Mouse (Mus musculus): Measurements from ENCODE around the gene Scamp2. TPM values are rescaled to one million over a fixed set of nuclear protein-coding genes. Genes with fewer than 3 reads are reported as not detected.

Scamp2 gene
- total RNA-seq, 2 experiments from 2014 or later, result 39.6 to 46.4 TPM

DNA sequence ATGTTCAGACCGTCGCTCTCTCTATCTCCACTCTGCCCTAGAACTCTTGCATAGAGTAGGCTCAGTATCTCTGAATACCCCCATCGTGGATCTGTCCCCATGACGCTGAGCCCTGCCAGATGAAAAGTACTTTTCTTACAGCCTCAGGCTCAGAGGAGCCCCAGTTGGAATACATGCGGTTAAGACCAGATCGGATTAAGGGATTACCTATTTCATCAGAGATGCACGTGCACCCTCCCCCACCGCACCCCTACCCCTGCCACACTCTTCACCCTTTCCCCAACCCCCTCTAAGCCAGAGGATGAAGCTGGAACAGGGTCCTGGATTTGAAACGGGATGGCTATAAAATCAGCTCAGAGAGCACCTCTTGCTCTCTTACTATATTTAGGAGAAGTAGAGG, 44.8 kb downstream of the Scamp2 start:
- TF ChIP-seq CTCF (IDR thresholded peaks at IDR 0.05), result no peak
- Histone ChIP-seq H3K4me3 (no peak overlapping the region), H3K27ac (no peak overlapping the region)
- intact Hi-C loops (cut with DNase I), result no loop called here
- no peak for DNase-seq

DNA sequence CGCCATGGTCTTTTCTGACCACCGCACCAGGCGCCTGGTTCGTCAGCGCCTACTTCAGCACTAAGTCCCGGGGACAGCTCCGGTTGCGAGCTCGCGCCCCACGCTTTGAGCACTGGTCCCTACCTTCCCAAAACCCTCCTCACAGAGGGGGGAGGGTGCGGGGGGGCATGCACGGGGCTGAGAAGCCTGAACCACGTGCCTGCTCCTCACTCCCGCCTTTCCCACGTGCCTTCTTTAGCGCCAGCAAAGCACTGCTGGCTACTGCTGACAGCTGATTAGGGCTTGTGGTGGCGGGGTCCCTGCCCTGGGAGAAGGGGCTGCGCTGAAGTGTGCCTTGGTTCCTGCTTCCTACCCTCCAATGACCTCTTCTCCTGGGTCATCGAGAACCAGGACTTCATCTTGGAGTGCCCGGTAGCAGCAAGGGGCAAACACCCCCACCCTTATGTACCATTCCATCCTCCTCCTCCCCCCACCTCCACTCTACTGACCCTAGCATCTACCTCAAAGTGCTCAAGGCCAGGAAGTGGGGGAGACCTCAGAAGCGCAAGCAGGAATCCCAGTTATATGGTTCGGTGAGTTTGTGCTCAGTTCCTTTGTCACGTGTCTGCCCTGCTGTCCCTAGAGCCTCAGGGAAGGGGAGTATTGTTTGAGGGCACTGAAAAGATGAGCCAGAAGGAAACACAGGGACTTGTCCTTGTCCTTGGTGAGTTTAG, 45.6 kb downstream of the Scamp2 start, which contains the start of gene Cplx3:
Gene Cplx3, minus strand, starts transcription at position 143 of the 713 bp plus-strand sequence.
- no peak for TF ChIP-seq CTCF (IDR thresholded peaks at IDR 0.05)
- Histone ChIP-seq H3K4me3 (no peak within 1 kb of the TSS), H3K27ac (no peak within 1 kb of the TSS)
- intact Hi-C loops (cut with DNase I), result no loop called here
- DNase-seq, result peak; percentile 50

DNA sequence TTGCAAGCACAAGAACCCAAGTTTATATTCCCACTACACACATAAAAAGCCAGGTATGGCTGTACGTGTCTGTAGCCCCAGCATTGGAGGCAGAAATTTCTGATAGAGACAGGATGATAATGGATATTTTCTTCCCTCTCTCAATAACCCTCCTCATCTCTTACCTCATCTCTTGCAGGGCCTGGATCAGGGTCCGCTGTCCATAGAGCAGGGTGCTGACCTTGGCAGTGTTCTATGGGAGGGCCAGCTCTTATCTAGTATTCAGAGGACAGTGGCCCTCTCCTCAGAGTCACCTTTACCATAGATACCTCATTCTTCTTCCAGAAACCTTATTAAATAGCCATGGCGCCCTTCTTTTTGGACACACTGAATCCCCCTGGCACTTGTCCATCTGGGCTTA, 49.1 kb downstream of the Scamp2 start:
- intact Hi-C loops (cut with DNase I), result no loop called here
- no peak for TF ChIP-seq CTCF (IDR thresholded peaks at IDR 0.05)

GRCm38 (mm10) chr9:57610359-57610826, 49.6 kb downstream of the Scamp2 start:
- TF ChIP-seq CTCF (IDR thresholded peaks at IDR 0.05), result no peak
- no peak for DNase-seq
- intact Hi-C loops (cut with DNase I), result no loop called here
- Histone ChIP-seq H3K4me3 (no peak overlapping the region), H3K27ac (no peak overlapping the region)

More for the DNA sequence above, 49.1 kb downstream of the Scamp2 start:
- no peak overlapping the region for H3K27ac ChIP-seq
- no peak overlapping the region for H3K4me3 ChIP-seq
- no peak for DNase-seq

- Histone ChIP-seq H3K27ac (no peak overlapping the region), H3K4me3 (no peak overlapping the region)
- TF ChIP-seq CTCF (IDR thresholded peaks at IDR 0.05), result no peak
- intact Hi-C loops (cut with DNase I), result no loop called here
- no peak for DNase-seq
Measured at GRCm38 (mm10) chr9:57612587-57612986, 51.8 kb downstream of the Scamp2 start.

GRCm38 (mm10) chr9:57613975-57614374, 53.2 kb downstream of the Scamp2 start:
- Histone ChIP-seq H3K4me3 (no peak overlapping the region), H3K27ac (no peak overlapping the region)
- intact Hi-C loops (cut with DNase I), result no loop called here
- no peak for TF ChIP-seq CTCF (IDR thresholded peaks at IDR 0.05)
- DNase-seq, result no peak

DNA sequence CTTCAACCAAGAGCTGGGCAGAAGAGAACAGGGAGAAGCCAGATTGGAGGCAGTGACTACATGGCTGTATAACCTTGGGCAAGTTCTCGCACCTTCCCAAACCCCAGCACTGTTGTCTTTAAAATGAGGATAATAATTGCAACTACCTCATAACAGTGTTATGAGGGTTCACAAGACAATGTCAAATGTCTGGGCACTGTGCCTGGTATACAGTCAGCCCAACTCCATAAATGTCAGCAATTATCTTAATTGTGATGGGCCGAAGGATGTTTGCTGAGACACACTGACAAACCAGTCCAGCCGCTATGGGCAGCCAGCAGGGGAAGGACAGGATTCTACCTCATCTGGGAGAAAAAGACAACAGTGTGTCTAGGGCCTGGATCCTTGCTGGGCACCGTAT, 54.0 kb downstream of the Scamp2 start:
- no peak for DNase-seq
- Histone ChIP-seq H3K27ac (no peak overlapping the region), H3K4me3 (no peak overlapping the region)
- no peak for TF ChIP-seq CTCF (IDR thresholded peaks at IDR 0.05)
- intact Hi-C loops (cut with DNase I), result no loop called here

GRCm38 (mm10) chr9:57617556-57618169, 56.9 kb downstream of the Scamp2 start:
- Histone ChIP-seq H3K4me3 (no peak overlapping the region), H3K27ac (no peak overlapping the region)
- no peak for TF ChIP-seq CTCF (IDR thresholded peaks at IDR 0.05)
- no peak for DNase-seq
- intact Hi-C loops (cut with DNase I), result no loop called here

DNA sequence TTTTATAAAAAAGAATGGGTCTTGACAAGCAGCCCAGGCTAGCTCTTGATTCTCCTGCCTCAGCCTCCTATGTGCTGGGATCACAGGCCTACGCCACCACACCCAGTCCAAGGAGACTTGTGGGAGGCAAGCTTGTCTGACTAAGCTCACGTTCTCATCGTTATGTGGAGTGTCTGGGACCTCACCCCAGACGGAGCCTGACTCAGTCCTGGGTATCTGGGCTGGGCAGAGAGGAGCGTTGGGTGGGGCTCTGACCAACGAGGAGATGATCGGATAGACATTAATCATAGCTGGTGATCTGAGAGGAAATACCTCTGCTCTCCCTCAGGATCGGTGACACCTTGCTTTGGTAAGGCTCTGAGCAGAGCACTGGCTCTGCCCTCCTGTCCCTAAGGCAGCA, 58.1 kb downstream of the Scamp2 start:
- Histone ChIP-seq H3K4me3 (no peak overlapping the region), H3K27ac (no peak overlapping the region)
- no peak for TF ChIP-seq CTCF (IDR thresholded peaks at IDR 0.05)
- no peak for DNase-seq
- intact Hi-C loops (cut with DNase I), result no loop called here

DNA sequence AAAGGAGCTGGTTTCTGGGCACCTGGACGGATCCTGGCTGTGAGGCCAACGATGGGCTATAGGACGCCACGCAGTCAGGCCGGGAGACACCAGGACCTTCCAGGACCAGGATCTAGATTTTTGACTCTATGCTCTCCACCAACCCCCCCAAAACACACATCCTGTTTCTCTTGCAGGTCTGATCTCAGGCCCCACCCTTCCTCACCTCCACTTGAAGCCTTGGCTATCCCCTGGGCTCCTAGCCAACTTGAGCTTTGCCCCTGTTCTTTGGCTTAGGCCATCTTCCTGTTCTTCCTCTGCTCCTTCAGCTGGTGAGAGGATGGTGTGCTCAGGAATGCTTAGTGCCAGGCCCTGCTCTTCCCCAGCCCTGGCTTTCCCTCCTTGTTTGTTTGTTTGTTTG, 59.9 kb downstream of the Scamp2 start, which contains the start of gene Lman1l:
Gene Lman1l, minus strand, starts transcription at position 101 of the 400 bp plus-strand sequence.
- TF ChIP-seq CTCF (IDR thresholded peaks at IDR 0.05), result no peak
- no peak for DNase-seq
- Histone ChIP-seq H3K27ac (no peak within 1 kb of the TSS), H3K4me3 (no peak within 1 kb of the TSS)
- intact Hi-C loops (cut with DNase I), result no loop called here

- no peak for TF ChIP-seq CTCF (IDR thresholded peaks at IDR 0.05)
- no peak overlapping the region for H3K4me3 ChIP-seq
- intact Hi-C loops (cut with DNase I), result no loop called here
- no peak for DNase-seq
- no peak overlapping the region for H3K27ac ChIP-seq
Measured at GRCm38 (mm10) chr9:57624295-57624694, 63.6 kb downstream of the Scamp2 start.

DNA sequence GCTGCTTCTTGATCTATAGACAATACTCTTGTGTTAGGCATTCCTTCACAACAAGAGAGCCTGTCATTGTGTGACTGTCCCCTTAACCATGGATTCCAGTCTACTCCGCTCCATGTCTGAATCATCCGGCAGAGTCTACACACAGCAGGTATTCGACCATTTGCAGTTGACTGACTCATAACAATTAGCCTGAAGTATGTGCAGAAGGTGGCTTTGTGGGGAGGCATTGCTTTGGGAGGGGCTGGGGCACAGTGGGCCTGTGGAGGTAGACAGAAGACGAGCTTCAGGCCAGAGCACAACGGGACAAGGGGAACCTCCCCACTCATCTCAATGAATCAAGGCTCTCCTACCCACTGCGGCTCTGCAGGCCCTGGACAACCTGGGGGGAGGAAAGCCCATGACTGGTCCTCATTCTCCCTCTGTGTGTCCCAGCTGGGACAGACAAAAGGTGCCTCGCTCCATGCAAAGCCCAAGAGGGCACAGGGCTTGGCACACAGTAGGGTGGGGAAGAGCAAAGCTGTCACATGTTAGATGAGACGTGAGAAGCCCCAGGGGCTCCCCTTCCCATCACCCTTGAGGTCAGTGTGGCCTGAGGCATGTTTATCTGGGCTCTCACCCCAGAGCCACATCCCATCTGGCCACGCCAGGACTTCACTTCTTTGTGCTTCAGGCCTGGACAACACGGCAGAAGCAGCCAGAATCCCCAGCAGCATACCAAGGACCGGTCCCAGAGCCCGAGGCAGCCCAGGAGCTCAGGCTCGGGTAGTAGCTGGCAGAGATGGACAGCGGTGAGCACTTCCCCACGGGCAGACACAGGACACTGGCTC, 65.1 kb downstream of the Scamp2 start:
- no peak for DNase-seq
- Histone ChIP-seq H3K27ac (no peak overlapping the region), H3K4me3 (no peak overlapping the region)
- TF ChIP-seq CTCF (IDR thresholded peaks at IDR 0.05), result no peak
- intact Hi-C loops (cut with DNase I), result no loop called here

DNA sequence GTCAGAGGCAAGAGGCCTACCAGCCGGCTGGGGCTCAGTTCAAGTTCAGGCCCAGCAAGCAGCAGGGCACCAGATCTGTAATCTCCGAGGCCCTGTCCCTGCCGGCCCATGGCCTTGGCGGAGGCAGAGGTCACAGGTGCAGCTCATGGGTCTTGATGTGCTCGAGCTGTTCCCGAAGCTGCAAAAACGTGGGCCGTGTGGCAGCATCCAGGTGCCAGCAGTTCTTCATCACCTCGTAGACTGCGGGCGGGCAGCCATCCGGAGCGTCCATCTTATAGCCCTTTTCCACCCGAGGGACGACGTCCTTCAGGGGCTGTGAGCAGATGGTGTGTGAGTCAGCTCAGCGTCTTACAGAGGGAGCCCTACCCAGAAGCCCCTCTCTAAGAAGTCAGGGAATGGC, 66.4 kb downstream of the Scamp2 start:
- TF ChIP-seq CTCF (IDR thresholded peaks at IDR 0.05), result no peak
- Histone ChIP-seq H3K4me3 (no peak overlapping the region), H3K27ac (no peak overlapping the region)
- intact Hi-C loops (cut with DNase I), result no loop called here
- DNase-seq, result no peak

All from gastrocnemius, adult 2 months (tissue).